Mouse (Mus musculus): ENCODE results near the gene Ica1l. TPM values are rescaled to one million over a fixed set of nuclear protein-coding genes. Genes with fewer than 3 reads are reported as not detected.
A peak's percentile ranks its signal among the peaks of the same experiment; 100 is the strongest.

The Ica1l gene
- total RNA-seq, 2 experiments from 2014 or later: 37.7 to 38.1 TPM

GRCm38 (mm10) chr1:59986626-59987025 lies 56.4 kb downstream of the Ica1l start:
- DNase-seq (ENCODE audit: low spot score in 2 of 2): no peak
- intact Hi-C loops (cut with DNase I): no loop called here

GRCm38 (mm10) chr1:59967291-59967690 lies 75.7 kb downstream of the Ica1l start:
- DNase-seq (ENCODE audit: low spot score in 2 of 2): no peak
- intact Hi-C loops (cut with DNase I): no loop called here

- DNase-seq (ENCODE audit: low spot score in 2 of 2): no peak
- intact Hi-C loops (cut with DNase I): no loop called here
These were observed 76.7 kb downstream of the Ica1l start for GRCm38 (mm10) chr1:59966171-59966785.

DNA sequence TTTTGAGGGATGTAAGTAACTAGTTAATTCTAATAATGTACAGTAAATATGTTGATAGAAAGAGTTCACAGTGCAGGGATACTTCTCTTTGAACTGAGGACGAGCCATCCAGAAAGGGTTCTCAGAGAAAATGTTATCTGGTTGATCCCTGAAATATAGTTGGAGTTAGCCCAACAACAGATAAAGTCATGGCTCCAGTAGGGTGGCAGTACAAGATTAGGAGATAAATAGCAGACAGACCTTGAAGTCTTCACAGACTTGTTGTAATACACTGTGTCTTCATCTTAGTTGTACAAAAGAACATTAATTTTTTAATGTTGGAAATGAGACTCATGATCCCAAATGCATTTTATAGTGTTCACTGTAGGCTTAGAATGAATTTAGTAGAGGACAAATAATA lies 83.0 kb downstream of the Ica1l start:
- DNase-seq (ENCODE audit: low spot score in 2 of 2): no peak
- intact Hi-C loops (cut with DNase I): no loop called here

DNA sequence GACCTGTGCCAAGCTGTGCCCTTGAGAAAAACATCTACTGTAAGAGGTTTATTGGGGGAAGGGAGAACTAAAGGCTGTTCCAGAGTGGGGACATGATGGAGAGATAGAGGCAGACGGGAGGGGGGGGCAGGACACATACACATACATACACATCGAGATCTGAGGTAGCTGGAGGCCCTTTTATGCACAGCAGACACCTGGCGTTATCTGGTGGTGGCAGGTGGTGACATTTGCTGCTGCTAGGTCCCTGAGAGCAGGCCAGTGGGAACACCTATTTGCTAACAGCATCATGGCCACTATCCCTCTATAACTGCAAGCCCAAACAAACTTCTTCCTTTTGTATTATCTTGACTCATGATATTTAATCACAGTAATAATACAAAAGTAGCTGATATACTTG lies 85.8 kb downstream of the Ica1l start:
- DNase-seq (ENCODE audit: low spot score in 2 of 2): no peak
- intact Hi-C loops (cut with DNase I): no loop called here

GRCm38 (mm10) chr1:59947509-59947908 lies 95.5 kb downstream of the Ica1l start:
- DNase-seq (ENCODE audit: low spot score in 2 of 2): no peak
- intact Hi-C loops (cut with DNase I): no loop called here

GRCm38 (mm10) chr1:59945969-59946368 lies 97.0 kb downstream of the Ica1l start:
- peak in 1 of 2 experiments; percentile 28 for DNase-seq (ENCODE audit: low spot score in 2 of 2)
- intact Hi-C loops (cut with DNase I): no loop called here

- peak in 1 of 2 experiments; percentile 10 for DNase-seq (ENCODE audit: low spot score in 2 of 2)
- intact Hi-C loops (cut with DNase I): no loop called here
These were observed 99.2 kb downstream of the Ica1l start for GRCm38 (mm10) chr1:59943825-59944224.

DNA sequence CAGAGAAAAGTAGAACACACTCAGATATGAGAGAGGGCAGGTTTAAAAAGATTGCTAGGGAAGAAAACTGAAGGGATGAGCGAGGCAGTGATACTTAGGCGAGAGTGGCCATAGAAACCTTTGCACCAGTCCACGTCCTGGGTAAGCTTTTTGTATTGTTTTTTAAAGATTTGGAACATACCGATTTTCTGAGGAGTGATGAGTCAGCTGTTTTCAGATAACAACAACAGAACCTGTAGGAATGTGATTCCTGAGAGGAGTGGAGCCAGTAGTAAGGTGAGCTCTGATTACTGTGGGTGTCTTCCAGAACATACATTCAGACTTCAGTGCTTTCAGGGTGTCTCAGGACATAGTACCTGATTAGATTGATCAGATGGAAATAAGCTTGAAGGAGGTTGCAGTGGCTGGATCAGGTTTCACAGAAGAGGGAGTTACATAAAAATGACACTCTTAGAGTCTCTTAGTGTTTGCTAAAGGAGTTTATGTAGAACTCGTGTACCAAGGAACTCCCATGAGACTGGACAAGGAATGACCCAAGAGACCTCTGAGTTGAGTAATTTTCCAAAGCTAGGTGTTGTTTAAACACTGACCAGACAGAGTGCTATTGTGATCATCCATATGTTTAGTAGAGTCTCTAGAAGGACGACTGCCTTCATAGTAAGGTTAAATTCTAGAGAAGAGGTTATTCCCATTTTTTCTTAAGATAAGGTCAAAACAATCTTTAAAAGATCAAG lies 100.8 kb downstream of the Ica1l start:
- DNase-seq (ENCODE audit: low spot score in 2 of 2): no peak
- intact Hi-C loops (cut with DNase I): no loop called here

GRCm38 (mm10) chr1:59941063-59941462 lies 101.9 kb downstream of the Ica1l start:
- no peak for DNase-seq (ENCODE audit: low spot score in 2 of 2)
- intact Hi-C loops (cut with DNase I): no loop called here

GRCm38 (mm10) chr1:59932991-59933390 lies 110.0 kb downstream of the Ica1l start:
- intact Hi-C loops (cut with DNase I): no loop called here
- DNase-seq (ENCODE audit: low spot score in 2 of 2): no peak

Other genes starting within 250 kb of the Ica1l start
- gene Fam117b, start 130.2 kb downstream of the Ica1l start, total RNA-seq (2021): 10 to 100 TPM; 51.1 to 51.5 TPM
- 10 to 100 TPM; 24.1 to 27.6 TPM for gene Carf, start 55.1 kb upstream of the Ica1l start, total RNA-seq (2021)
- 10 to 100 TPM; 28.7 to 31.8 TPM for gene Wdr12, start 55.5 kb upstream of the Ica1l start, total RNA-seq (2021)
- gene Nbeal1, start 137.4 kb upstream of the Ica1l start, total RNA-seq (2021): 10 to 100 TPM; 22.7 to 25.6 TPM

Data from left cerebral cortex, postnatal 25 days (tissue).